Mouse (Mus musculus): ENCODE data around the gene Gm10570. TPM values are rescaled to one million over a fixed set of nuclear protein-coding genes. Genes with fewer than 3 reads are reported as not detected.

The Gm10570 gene
- total RNA-seq, 2 experiments from 2014 or later = not detected

DNA sequence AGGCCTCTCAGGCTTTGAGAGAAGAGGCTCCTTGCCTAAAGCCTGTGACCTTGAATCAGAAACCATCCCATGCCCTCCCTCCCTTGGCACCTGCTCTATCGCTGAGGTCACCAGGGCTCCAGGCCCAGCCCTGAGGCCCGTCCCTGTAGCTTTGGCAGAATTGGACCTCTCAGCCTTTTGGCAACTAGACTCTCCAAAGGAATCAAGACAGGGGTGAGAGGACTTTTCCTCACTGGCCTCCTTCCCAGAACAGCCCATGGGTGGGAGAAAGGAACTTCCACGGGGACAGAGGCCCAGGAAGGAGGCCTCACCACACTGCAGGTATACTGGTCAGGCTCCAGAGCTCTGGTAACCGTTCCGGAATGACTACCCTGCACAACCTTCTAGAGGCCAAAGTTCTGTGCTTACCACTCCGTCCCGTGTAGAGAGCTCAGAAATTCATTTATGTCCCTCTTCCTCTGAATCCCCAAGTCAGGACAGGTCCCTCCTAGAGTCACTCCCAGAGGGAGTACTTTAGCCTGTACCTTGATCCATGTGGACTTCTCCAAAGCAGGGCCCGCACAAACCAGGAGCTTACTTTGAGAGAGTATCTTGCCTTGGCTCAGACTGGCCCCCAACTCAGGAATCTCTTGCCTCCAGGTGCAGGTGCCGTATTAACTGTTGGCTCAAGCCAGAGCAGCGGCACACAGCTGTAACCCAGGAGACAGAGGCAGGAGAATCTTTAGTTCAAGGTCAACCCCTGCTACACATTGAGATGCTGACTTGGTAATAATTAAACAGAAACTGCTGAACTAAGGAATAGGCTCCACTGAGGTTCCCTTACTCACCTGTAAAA lies 1.5 kb downstream of the Gm10570 start:
- no peak for ATAC-seq (ENCODE audit: poor library complexity, severe bottlenecking)

DNA sequence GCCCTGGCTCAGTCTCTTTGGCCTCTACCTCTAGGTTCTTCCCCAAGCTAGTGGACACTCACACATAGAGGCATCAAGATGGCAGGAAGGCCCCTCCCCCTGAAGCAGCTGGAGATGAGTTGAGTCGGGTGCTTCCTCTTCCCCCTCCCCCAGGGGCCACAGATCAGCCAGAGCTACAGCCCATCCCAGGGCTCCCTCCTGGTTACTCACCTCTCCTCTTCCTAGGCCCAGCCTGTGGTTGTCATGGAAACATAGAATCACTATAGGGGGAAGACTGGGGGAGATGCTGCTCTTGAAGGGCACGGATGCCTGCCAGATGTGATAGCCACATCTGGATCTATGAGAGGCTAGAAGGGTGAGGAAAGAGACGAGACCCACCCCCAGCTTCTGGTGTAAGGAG lies 3.7 kb downstream of the Gm10570 start:
- no peak for ATAC-seq (ENCODE audit: poor library complexity, severe bottlenecking)

DNA sequence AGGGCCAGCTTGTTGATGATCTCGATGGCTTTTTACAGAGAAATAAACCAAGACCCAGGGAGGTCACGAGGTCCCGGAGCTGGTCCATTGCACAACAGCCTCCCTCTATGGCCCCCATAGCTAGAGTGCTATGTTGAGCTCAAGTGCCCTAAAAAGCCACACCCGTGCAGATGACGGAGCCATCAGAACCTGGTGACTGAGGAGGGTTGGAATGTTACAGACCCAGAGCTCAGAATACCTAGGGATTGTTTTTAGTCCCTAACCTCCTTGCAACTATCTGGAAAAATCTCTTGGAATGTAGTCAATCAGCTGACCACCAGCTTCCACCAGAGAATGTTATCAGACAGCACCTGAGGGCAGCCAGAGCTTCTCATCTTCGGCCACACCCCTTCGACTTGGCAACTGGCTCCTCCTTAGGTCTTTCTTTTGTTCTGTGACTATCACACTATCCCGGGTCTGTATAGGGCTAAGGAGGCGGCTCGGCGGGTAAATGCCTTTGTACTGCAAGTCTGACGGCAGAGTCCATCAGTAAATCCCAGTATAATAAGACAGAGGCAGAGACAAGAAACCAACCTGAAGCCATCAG lies 6.1 kb downstream of the Gm10570 start:
- ATAC-seq (ENCODE audit: poor library complexity, severe bottlenecking) = no peak

DNA sequence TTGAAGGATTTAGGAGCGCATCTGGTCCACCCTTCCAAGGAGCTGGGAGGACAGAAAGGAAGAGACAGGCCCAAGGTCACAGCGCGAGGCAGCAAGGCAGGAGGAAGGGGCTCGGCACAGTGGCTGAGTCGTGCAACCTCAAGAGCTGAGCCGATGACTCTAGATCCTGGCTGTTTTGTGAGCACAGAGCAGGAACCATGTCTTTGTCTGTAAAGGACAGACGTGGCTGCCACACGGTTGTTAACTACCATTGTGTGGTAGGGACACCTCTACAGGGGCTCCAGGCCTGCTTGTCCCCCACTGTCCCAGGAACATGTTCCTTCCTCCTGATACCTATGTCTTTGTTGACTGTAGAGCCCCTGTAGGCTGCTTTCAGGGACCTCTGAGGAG lies 8.8 kb downstream of the Gm10570 start:
- ATAC-seq (ENCODE audit: poor library complexity, severe bottlenecking) = no peak

DNA sequence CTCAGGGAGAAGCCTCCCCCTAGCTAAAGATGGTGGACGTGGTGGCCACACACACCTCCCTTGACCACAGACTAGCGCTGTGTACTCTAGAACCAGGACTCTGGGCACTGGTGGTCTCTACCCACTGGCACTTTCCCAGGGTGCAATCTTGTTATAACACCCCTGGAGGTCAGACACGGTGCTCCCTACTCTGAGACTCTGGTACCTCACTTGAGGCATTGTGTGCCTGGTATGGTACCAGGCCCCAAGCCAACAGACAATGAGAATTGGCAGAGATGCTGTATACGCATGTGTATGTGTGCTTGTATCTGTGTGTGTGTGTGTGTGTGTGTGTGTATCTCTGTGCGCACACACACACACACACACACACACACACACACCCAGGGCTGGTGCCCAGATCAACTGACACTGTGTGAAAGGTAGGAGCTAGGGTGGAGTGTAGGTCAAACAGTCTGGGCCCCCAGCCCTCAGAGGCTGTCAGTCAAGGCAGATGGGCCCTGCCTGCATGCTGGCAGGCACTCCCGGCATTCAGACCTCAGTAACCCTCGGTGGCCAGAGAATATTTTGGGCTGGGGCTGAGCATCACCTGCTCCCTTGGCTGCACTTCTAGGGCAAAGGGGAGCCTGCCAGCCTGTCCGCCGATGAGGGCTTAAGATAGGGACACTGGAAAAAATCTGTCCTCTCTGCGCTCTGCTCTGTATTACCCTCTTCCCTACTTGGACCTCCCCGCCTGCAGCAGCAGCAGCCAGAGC lies 9.4 kb downstream of the Gm10570 start:
- ATAC-seq (ENCODE audit: poor library complexity, severe bottlenecking) = no peak

DNA sequence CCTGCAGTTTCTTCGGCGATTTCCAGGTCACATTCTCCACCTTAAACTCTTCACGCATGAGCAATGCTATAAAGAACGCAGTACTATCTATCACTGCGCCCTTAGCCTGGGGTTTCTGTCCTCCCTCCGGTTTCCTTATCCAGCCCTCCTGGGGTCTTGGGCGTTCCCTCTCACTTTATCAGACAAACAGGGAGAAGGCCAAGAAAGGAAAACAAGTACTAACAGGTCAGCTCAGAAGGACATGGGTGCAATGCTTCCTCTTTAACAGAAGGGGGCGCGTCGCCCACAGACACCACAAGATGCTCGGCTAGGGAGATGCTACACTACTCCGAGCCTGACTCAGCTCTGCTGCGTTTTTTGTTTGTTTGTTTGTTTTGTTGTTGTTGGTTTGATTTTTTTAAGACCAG lies 11.3 kb downstream of the Gm10570 start:
- ATAC-seq (ENCODE audit: poor library complexity, severe bottlenecking) = peak; percentile 65

DNA sequence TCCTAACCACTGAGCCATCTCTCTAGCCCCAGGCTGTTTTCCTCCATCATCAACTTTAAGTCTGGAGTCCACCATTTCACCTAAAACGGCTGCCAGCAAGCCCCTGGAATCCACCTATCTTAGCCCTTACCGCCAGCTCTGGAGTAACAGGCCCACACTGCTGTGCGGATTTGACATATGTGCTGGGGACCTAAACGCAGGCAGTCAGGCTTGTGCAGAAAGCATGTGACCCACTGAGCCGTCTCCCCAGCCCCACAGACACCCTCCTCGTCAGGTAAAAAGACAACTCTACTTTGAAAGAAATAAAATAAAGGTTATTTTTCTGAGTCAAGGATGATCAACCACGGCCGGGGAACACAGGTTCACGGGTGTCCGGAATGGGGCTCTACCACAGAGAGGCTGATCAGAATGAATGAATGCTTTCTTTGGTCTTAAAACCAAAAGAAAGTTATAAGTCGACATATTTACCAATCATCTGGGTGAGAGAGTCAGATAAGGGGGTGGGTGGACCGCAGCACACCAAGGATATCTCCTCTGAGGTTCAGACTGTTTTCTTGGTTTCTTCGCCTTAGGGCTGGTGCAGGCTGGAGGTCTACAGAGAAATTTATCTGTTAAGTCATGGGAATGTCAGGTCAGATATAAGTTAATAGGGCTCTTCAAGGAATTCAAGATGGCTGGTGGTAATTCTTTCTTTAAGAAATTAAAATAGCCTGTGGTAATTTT lies 12.1 kb downstream of the Gm10570 start:
- no peak for ATAC-seq (ENCODE audit: poor library complexity, severe bottlenecking)

DNA sequence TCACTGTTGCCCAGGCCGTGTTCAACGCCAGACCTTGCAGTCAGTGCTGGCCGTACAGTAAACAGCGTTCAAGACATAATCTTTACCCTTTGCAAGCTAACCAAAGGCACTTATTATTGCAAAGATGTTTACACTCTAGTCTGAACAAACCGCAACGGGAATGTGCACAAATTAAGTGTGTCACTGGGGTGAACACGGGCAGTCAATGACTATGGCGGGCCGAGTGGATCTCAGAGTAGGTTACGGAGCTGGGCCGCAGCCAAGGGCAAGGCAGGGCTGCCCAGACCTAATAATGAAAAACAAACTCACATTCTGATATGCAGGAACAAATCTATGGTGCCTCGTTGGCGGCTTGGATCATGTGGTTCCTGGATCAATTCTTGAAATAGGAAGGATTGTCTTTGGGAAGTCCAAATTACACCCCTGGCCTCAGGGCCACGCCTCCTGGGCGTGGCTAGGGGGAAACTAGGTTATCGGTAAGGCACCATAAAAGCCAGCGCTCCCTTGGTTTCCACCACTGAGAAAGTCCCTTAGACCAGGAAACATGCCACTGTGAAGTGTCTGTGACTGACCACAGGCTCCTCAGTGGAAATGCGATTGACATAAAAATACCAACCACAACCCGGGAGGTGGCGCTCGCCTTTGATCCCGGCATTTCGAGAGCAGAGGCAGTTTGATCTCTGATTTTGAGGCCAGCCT lies 13.3 kb downstream of the Gm10570 start:
- no peak for ATAC-seq (ENCODE audit: poor library complexity, severe bottlenecking)

DNA sequence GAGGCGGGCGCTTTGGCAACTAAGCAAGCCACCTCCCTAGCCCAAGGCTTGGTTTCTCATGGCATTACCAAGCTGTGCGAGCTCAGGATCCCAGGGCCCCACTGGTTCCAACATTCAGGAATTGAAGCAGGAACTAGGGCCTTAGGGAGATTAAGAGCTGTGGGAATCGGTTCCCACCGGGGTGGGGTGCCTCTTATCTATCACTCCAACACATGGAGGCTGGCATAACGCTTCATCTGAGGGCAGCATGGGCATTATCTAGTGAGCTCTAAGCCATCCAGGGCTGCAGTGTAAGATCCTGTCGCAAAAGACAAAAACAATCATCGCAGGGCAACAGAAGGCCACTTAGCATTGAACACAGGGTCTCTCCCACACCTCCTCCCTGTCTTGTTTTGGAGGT lies 14.0 kb downstream of the Gm10570 start:
- ATAC-seq (ENCODE audit: poor library complexity, severe bottlenecking) = no peak

DNA sequence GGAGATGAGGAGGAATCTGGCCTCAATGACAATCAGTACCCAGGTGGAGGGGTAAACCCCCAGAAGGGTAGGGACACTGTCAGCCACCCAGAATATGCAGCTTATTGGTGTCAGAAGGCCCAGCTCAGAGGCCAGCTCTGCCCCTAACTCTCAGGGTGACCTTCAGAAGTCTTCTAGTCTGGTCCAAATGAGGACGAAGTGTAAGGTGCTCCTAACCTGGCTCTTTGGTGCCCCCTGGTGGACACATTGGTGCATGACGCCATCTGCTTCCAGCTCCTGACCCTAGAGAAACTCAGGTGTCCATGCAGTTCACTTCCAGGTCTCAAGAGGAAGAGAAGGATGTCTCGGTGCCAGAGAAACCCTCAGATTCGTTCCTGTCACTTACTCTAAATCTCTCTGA lies 16.2 kb downstream of the Gm10570 start:
- peak; percentile 82 for ATAC-seq (ENCODE audit: poor library complexity, severe bottlenecking)

DNA sequence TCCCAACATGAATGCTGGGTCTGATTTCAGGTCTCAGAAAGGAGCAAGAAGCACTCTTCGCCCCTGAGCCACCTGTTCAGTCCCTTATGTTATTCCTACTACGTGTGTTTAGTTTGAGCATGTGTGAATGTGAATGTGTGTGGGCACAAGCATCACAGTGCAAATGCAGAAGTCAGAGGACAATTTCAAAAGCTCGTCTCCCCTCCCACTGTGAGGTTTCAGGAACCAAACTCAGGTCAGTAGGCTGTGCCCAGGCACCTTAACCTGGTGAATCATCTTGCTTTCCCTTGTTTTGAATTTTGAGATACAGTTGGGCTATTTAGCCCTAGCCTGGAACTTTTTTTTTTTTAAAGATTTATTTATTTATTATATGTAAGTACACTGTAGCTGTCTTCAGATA lies 18.6 kb downstream of the Gm10570 start:
- peak; percentile 77 for ATAC-seq (ENCODE audit: poor library complexity, severe bottlenecking)

DNA sequence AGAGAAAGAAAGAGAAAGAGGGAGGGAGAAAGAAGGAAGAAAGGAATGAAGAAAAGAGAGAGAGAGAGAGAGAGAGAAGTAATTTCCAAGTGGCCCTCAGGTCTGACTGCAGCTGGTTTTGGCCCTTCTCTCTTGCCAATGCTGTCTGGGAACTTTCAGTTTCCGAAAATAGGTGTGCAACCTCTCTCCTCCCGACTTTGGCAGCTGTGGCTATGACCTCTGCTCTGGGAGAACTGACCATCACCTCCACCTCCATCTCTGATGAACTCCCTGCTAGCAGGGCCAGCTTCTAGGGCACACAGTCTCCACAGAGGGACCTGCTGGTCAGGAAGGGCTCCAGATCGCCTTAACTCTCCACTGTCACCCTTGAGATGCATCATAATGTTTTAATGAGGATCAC lies 21.9 kb downstream of the Gm10570 start:
- ATAC-seq (ENCODE audit: poor library complexity, severe bottlenecking) = no peak

DNA sequence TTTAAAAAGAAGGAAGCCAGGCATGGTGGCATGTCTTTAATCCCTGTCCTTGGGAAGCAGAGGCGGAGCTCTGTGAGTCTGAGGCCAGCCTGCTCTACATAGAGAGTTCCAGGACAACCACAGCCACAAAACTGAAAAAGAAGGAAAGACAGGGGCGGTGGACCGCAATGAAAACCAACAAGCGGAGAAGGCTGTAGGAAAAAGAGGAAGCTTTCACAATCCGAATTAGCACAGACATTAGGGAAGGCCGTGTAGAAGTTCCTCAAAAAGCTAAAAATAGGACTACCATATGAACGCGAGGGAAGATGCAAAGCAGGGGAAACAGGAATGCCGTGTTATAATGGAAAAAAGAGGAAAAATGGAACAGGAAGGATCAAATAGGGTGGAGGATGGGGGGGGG lies 24.6 kb downstream of the Gm10570 start:
- ATAC-seq (ENCODE audit: poor library complexity, severe bottlenecking) = peak; percentile 91

DNA sequence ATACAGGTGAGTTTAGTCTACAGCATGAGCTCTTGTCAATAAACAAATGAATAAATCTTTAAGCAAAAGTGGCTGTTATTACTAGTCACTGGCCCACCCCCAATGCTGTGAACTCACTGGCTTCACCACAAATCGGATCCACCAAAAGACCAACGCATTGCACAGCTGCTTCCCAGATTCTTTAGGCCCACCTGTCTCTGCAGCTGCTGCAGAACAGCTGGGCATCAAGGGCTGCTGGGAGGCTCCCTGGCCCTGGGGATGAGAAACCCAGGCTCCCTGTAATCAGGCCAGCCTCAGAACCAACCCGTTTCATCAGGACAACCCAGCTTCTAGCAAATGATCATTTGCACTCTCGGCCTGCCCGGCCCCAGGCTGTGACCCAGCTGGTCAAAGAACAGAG lies 25.6 kb downstream of the Gm10570 start:
- no peak for ATAC-seq (ENCODE audit: poor library complexity, severe bottlenecking)

DNA sequence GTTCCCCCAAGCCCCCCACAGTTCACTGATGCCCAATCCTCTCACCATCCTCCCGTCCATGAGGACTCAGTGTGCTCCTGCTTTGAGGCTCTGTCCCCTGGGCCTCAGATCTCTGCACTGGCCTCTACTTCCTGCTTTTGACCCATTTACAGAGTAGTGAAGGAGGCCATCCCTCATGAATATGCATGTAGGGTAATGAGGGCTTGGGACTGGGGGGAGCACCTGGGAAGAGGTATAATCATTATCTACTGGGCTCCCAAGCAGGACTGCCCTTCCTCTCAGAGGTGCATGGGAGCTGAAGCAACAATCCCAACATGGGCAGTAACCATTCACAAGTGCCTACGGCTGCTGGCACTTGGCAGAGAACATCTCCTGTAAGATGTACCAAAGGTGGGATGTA lies 29.4 kb downstream of the Gm10570 start, which contains the start of gene Serinc2:
Serinc2 (minus strand) TSS at position 101 of the 400 bp plus-strand sequence.
- no peak for ATAC-seq (ENCODE audit: poor library complexity, severe bottlenecking)

DNA sequence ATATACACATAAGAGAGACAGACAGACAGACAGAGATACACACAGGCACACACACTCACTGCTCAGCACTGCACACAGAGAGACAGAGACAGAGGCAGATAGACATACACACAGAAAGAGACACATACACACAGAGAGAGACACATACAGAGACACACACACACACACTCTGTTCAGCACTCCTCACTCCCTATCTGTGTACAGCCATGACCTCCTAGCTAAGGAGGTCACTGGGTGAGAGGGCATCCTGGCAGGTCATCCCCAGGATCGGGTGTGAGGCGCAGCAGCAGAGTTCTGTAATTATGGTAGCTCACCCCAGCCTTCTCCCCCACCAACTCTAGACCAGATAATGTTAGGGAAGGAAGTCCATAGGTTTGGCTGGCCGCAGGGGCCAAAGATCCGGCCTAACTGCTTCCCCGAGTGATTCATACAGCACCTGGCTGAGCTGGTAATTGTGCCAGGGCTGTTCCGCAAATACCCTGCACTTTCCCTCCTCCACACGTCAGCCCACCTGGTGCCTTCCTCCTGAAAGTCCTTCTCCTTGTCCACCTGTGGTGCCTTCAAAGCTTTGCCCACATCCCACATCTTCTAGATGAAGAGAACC lies 31.8 kb downstream of the Gm10570 start:
- ATAC-seq (ENCODE audit: poor library complexity, severe bottlenecking) = no peak

DNA sequence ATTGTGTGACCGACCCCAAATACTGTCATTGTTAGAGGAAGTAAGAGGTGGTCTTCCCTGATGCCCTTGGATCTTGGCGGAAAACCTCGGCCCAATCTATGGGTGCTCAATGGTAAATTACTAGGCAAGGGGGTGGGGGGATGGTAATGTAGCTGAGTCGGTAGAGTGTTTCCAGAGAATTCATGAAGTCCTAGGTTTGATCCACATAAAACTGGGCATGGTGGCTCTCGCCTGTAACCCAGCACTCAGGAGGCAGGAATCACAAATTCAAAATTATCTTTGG lies 32.7 kb downstream of the Gm10570 start:
- no peak for ATAC-seq (ENCODE audit: poor library complexity, severe bottlenecking)

DNA sequence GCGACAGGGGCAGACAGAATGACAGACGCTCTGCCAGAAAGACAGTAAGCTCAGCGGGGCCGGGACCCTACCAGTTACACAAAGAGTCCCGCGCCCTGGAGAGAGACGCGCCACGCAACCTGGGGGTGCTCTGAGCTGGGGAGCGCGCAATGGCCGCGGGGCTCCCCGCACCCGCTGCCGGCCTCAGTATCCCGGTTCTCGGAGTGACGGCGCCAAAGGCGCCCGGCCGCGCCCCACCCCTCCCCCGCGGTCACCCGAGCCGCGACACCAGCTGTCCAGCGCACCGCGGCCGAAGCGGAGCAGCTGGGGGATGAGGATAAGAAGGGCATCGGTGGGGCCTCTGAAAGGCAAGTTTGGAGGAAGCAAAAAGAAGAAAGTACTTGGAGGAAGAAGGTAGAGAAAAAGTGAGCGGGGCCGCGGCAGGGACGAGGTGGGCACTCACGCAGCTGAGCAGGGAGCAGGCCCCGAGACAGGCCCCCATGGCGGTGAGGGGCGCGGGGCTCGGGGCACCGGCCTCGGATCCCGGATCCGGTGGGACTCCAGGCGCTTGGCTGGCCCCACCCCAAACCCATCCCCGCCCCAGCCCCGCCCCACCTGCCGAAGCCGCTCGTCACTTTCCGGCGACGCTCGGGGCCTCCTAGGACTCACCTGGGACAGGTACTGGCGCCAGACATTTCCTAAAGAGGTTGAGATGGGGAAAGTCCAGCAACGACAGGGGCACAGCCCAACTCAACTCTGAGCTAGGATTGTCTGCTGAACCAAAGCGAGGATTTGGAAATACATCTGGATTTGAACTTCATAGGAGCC lies 33.3 kb downstream of the Gm10570 start:
- no peak for ATAC-seq (ENCODE audit: poor library complexity, severe bottlenecking)

DNA sequence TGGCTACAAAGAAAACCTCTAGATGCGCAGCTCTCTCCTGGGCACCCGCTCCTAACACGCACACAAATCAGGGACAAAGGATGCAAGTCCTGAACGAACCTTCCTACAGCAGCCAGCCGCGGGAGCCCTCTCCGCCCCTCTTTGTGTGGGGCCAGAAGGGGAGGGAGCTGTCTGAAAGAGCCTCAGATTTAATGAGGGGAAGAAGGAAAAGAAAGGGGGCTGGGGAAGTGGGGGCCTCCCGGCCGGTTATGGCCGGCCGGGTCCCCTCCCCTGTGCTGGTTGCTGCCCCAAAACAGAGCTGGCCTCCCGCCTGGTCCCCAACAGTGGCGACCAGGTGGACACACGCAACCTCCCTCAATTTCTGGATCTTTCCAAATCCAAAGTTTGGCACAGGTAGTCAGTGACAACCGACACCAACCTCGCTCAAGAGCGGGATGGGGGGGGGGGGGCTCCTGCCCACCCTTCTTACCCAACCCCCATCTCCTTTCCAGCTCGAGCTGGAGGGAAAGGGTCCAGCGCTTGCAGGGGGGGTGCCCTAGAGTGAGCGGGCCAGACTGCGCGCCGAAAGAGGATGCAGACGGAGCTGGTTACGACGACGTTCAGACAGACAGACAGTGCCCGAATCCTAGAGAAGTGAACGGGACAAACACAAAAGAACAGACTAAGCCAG lies 34.0 kb downstream of the Gm10570 start:
- no peak for ATAC-seq (ENCODE audit: poor library complexity, severe bottlenecking)

Measured in megakaryocyte, adult 5-6 weeks (primary cell).